Mouse (Mus musculus): ENCODE results near the gene Tpp1. TPM values are rescaled to one million over a fixed set of nuclear protein-coding genes. Genes with fewer than 3 reads are reported as not detected.
"Not testable (repeated sequence)": the region's sequence is repeated elsewhere in the genome, so short reads cannot be mapped to it uniquely, and the experiment has no call there.

Tpp1 gene
- polyA plus RNA-seq, 1 experiment from 2014 or later = 73.7 TPM

GRCm38 (mm10) chr7:105736264-105736901, 15.7 kb downstream of the Tpp1 start, which contains the start of gene Ilk:
Gene Ilk, plus strand, starts transcription at chr7:105736592.
- Histone ChIP-seq H3K36me3 (ENCODE audit: insufficient read depth) (peaks cover 53% of the 10 kb centered on the region), H3K4me3 (ENCODE audit: low read depth, low read length) (peak within 1 kb of the TSS; percentile 93), H3K9ac (peak within 1 kb of the TSS; percentile 90), H3K4me1 (ENCODE audit: insufficient read depth) (no peaks in the 10 kb centered on the region), H3K9me3 (ENCODE audit: low read depth, low read length) (no peaks in the 10 kb centered on the region), H3K27ac (ENCODE audit: low read depth) (peak within 1 kb of the TSS; percentile 89), H3K4me2 (peak within 1 kb of the TSS; percentile 87), H3K27me3 (ENCODE audit: insufficient read depth, low read length) (no peaks in the 10 kb centered on the region)
- ATAC-seq (ENCODE audit: insufficient read depth) (peak; percentile 97), DNase-seq (peak; percentile 97)
- TF ChIP-seq CTCF (IDR thresholded peaks at IDR 0.05; ENCODE audit: low read depth) = no peak
- WGBS = under 1% methylated on average over 61 of the region's 62 CpGs

- H3K36me3 ChIP-seq (ENCODE audit: insufficient read depth) = peaks cover 53% of the 10 kb centered on the region
- H3K4me2 ChIP-seq = peak overlapping the region; percentile 87
- WGBS = 34% methylated on average over 4 of the region's 4 CpGs
- not testable (repeated sequence) for H3K4me1 ChIP-seq (ENCODE audit: insufficient read depth); H3K27ac ChIP-seq (ENCODE audit: low read depth); H3K9me3 ChIP-seq (ENCODE audit: low read depth, low read length); ATAC-seq (ENCODE audit: insufficient read depth); H3K27me3 ChIP-seq (ENCODE audit: insufficient read depth, low read length); DNase-seq
- peak overlapping the region; percentile 93 for H3K4me3 ChIP-seq (ENCODE audit: low read depth, low read length)
- peak overlapping the region; percentile 90 for H3K9ac ChIP-seq
These were observed 16.6 kb downstream of the Tpp1 start for GRCm38 (mm10) chr7:105735464-105735863.

GRCm38 (mm10) chr7:105734826-105735225, 17.2 kb downstream of the Tpp1 start:
- Histone ChIP-seq H3K27ac (ENCODE audit: low read depth) (no peak overlapping the region), H3K4me1 (ENCODE audit: insufficient read depth) (no peaks in the 10 kb centered on the region), H3K9me3 (ENCODE audit: low read depth, low read length) (no peaks in the 10 kb centered on the region), H3K4me3 (ENCODE audit: low read depth, low read length) (0 out of 2 replicates have a peak overlapping the region, but pooled peaks have one; percentile 93), H3K36me3 (ENCODE audit: insufficient read depth) (peaks cover 50% of the 10 kb centered on the region), H3K9ac (no peak overlapping the region; the same call in none of the 2 replicates), H3K4me2 (peak overlapping the region; percentile 87), H3K27me3 (ENCODE audit: insufficient read depth, low read length) (no peaks in the 10 kb centered on the region)
- WGBS = 78% methylated on average over 8 of the region's 8 CpGs
- DNase-seq (no peak), ATAC-seq (ENCODE audit: insufficient read depth) (no peak)
- TF ChIP-seq CTCF (IDR thresholded peaks at IDR 0.05; ENCODE audit: low read depth) = no peak

- Histone ChIP-seq H3K9ac (no peak overlapping the region; the same call in 1 of the 2 replicates), H3K4me2 (no peak overlapping the region), H3K27ac (ENCODE audit: low read depth) (no peak overlapping the region), H3K9me3 (ENCODE audit: low read depth, low read length) (no peaks in the 10 kb centered on the region), H3K27me3 (ENCODE audit: insufficient read depth, low read length) (no peaks in the 10 kb centered on the region), H3K36me3 (ENCODE audit: insufficient read depth) (peaks cover 60% of the 10 kb centered on the region), H3K4me1 (ENCODE audit: insufficient read depth) (no peaks in the 10 kb centered on the region), H3K4me3 (ENCODE audit: low read depth, low read length) (no peak overlapping the region)
- TF ChIP-seq CTCF (IDR thresholded peaks at IDR 0.05; ENCODE audit: low read depth) = no peak
- DNase-seq (no peak), ATAC-seq (ENCODE audit: insufficient read depth) (no peak)
- WGBS = 94% methylated on average over 11 of the region's 11 CpGs
These were observed 18.2 kb downstream of the Tpp1 start for GRCm38 (mm10) chr7:105733836-105734235.

GRCm38 (mm10) chr7:105728701-105729428, 23.2 kb downstream of the Tpp1 start:
- ATAC-seq (ENCODE audit: insufficient read depth) = no peak
- Histone ChIP-seq H3K4me1 (ENCODE audit: insufficient read depth) (no peaks in the 10 kb centered on the region), H3K27ac (ENCODE audit: low read depth) (no peak overlapping the region), H3K36me3 (ENCODE audit: insufficient read depth) (peaks cover 51% of the 10 kb centered on the region), H3K9me3 (ENCODE audit: low read depth, low read length) (no peaks in the 10 kb centered on the region), H3K9ac (no peak overlapping the region), H3K4me3 (ENCODE audit: low read depth, low read length) (no peak overlapping the region), H3K4me2 (no peak overlapping the region), H3K27me3 (ENCODE audit: insufficient read depth, low read length) (no peaks in the 10 kb centered on the region)
- 84% methylated on average over 6 of the region's 6 CpGs for WGBS
- no peak for DNase-seq
- no peak for TF ChIP-seq CTCF (IDR thresholded peaks at IDR 0.05; ENCODE audit: low read depth)

GRCm38 (mm10) chr7:105726980-105727325, 25.1 kb downstream of the Tpp1 start:
- Histone ChIP-seq H3K9ac (no peak overlapping the region), H3K4me3 (ENCODE audit: low read depth, low read length) (no peak overlapping the region), H3K27ac (ENCODE audit: low read depth) (no peak overlapping the region), H3K36me3 (ENCODE audit: insufficient read depth) (peaks cover 32% of the 10 kb centered on the region), H3K4me2 (no peak overlapping the region), H3K27me3 (ENCODE audit: insufficient read depth, low read length) (no peaks in the 10 kb centered on the region), H3K9me3 (ENCODE audit: low read depth, low read length) (no peaks in the 10 kb centered on the region), H3K4me1 (ENCODE audit: insufficient read depth) (no peaks in the 10 kb centered on the region)
- no peak for TF ChIP-seq CTCF (IDR thresholded peaks at IDR 0.05; ENCODE audit: low read depth)
- no peak for DNase-seq
- no peak for ATAC-seq (ENCODE audit: insufficient read depth)
- WGBS = 88% methylated on average over 4 of the region's 4 CpGs

GRCm38 (mm10) chr7:105726144-105726979, 25.7 kb downstream of the Tpp1 start:
- H3K36me3 ChIP-seq (ENCODE audit: insufficient read depth) = peaks cover 26% of the 10 kb centered on the region
- H3K27ac ChIP-seq (ENCODE audit: low read depth) = no peak overlapping the region
- TF ChIP-seq CTCF (IDR thresholded peaks at IDR 0.05; ENCODE audit: low read depth) = peak; percentile 83
- peak; percentile 87 for DNase-seq
- H3K27me3 ChIP-seq (ENCODE audit: insufficient read depth, low read length) = no peaks in the 10 kb centered on the region
- WGBS = 83% methylated on average over 4 of the region's 4 CpGs
- no peak overlapping the region for H3K9ac ChIP-seq
- no peaks in the 10 kb centered on the region for H3K9me3 ChIP-seq (ENCODE audit: low read depth, low read length)
- peak; percentile 79 for ATAC-seq (ENCODE audit: insufficient read depth)
- no peak overlapping the region for H3K4me3 ChIP-seq (ENCODE audit: low read depth, low read length)
- no peak overlapping the region for H3K4me2 ChIP-seq
- H3K4me1 ChIP-seq (ENCODE audit: insufficient read depth) = no peaks in the 10 kb centered on the region

Measured in lung, embryonic 14.5 days (tissue).